Mouse (Mus musculus) embryonic facial prominence, embryonic 13.5 days (tissue): ENCODE measurements around the gene Trpm5. TPM values are rescaled to one million over a fixed set of nuclear protein-coding genes. Genes with fewer than 3 reads are reported as not detected.

Source experiments
- ATAC-seq: fragments of 200-750 bp; cut with Nextera tagmentation; 2 replicates; pipeline ENCODE4 v1.8.0; 2017; ENCODE audit warnings: low read depth; ENCODE audit not compliant: insufficient number of reproducible peaks, insufficient read depth, low FRiP score, low TSS enrichment
- H3K27ac ChIP-seq: fragments of 300-500 bp; sonication (generic); 2 replicates; pipeline ENCODE4 v1.5.1; 2015; ENCODE audit warnings: moderate library complexity, mild to moderate bottlenecking, inconsistent platforms
- H3K27me3 ChIP-seq: fragments of 300-500 bp; sonication (generic); 2 replicates; pipeline ENCODE4 v1.6.1; 2015; ENCODE audit warnings: mild to moderate bottlenecking, inconsistent platforms
- H3K36me3 ChIP-seq: fragments of 300-500 bp; sonication (generic); 2 replicates; pipeline ENCODE4 v1.6.1; 2015; ENCODE audit warnings: mild to moderate bottlenecking, inconsistent platforms
- H3K4me1 ChIP-seq: fragments of 300-500 bp; sonication (generic); 2 replicates; pipeline ENCODE4 v1.6.1; 2015; ENCODE audit warnings: inconsistent platforms
- H3K4me2 ChIP-seq: fragments of 300-500 bp; sonication (generic); 2 replicates; pipeline ENCODE4 v1.6.1; 2015; ENCODE audit warnings: moderate library complexity, mild to moderate bottlenecking, inconsistent platforms
- H3K4me3 ChIP-seq: fragments of 300-500 bp; sonication (generic); 2 replicates; pipeline ENCODE4 v1.5.1; 2015; ENCODE audit warnings: mild to moderate bottlenecking, inconsistent platforms
- H3K9ac ChIP-seq: fragments of 300-500 bp; sonication (generic); 2 replicates; pipeline ENCODE4 v1.6.1; 2015; ENCODE audit warnings: mild to moderate bottlenecking, inconsistent platforms
- H3K9me3 ChIP-seq: fragments of 300-500 bp; sonication (generic); 2 replicates; pipeline ENCODE4 v1.6.1; 2016; ENCODE audit warnings: inconsistent platforms
- WGBS: fragments of 180-500 bp; shearing (Covaris S2); methylation state at CpG from one replicate; pipeline ENCODE4 v1.1.7; 2015; ENCODE audit warnings: mixed read lengths; 5-methylcytosine and 5-hydroxymethylcytosine counted together
- polyA plus RNA-seq: library from polyadenylated mRNA; unstranded; fragments of >200 nt; fragmentation: Nextera tagmentation; extraction: Ambion mirVana; gene quantifications from 2 replicates; pipeline ENCODE4 v1.2.1, GENCODE M21; 2015

Gene Trpm5
- polyA plus RNA-seq, 1 experiment from 2014 or later = 7.7 TPM

DNA sequence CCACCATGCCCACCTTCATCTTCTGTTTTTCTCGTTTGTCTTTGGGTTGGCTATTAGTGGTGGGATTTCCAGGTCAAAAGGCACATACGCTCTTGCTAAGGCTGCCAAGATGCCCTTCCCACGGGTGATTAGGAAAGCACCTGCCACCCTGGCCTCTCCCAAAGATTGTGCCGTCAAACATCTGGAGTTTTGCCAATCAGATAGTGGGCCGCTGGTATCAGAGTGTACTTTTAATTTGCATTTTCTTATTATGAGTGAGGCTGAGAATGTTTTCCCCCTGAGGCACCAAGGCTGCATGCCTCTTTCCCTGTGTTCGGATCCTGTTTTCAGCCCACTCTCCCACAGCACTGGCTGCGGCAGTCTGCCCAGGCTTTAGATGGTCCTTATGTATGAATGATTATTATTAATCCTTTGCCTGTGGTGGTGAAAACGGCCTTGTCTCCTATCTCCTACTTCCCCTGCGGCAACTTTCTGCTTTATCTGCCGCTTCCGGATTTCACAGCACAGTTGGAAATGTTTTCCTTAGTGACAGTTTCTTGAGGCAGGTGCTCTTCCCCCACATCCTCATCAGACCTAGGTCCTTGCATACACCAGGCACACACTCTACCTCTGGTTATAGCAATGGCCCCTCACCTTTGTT is 10.9 kb upstream of the Trpm5 start:
- Histone ChIP-seq H3K4me3 (no peak overlapping the region), H3K27me3 (peaks cover 73% of the 10 kb centered on the region), H3K4me2 (no peak overlapping the region), H3K27ac (no peak overlapping the region), H3K9me3 (no peaks in the 10 kb centered on the region), H3K36me3 (no peaks in the 10 kb centered on the region), H3K4me1 (peaks cover 18% of the 10 kb centered on the region), H3K9ac (no peak overlapping the region)
- no peak for ATAC-seq
- WGBS = 60% methylated on average over 11 of the region's 11 CpGs

DNA sequence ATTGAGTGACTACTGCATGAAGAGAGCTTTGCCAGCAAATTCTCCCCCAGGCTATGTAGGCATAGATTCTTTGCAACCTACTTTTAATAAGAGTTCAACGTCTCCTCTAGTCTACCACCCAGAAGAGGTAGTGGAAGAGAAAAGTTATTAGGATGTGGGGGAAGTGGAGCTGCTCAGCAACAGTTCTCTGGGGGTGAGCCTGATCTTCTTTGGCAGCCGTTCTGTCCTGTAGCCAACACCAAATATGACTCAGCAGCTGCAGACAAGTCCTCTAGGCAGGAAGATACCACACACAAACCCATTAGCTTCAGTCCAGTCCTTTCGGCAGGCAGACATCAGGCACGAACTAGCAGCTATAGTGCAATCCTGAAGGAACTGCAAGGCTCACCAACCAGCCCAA is 6.3 kb upstream of the Trpm5 start:
- WGBS = 42% methylated on average over 4 of the region's 4 CpGs
- no peak overlapping the region for H3K9ac ChIP-seq
- H3K4me3 ChIP-seq = no peak overlapping the region
- H3K4me2 ChIP-seq = no peak overlapping the region
- peaks cover 12% of the 10 kb centered on the region; the same call in 1 of the 2 replicates for H3K4me1 ChIP-seq
- H3K27ac ChIP-seq = no peak overlapping the region
- H3K9me3 ChIP-seq = no peaks in the 10 kb centered on the region
- no peaks in the 10 kb centered on the region for H3K36me3 ChIP-seq
- H3K27me3 ChIP-seq = peaks cover 31% of the 10 kb centered on the region
- ATAC-seq = no peak

GRCm38 (mm10) chr7:143095554-143095907 is 1.1 kb upstream of the Trpm5 start:
- WGBS = 52% methylated on average over 1 of the region's 1 CpGs
- no peaks in the 10 kb centered on the region for H3K36me3 ChIP-seq
- no peak for ATAC-seq
- H3K4me3 ChIP-seq = no peak overlapping the region
- no peak overlapping the region for H3K27ac ChIP-seq
- H3K9ac ChIP-seq = no peak overlapping the region
- H3K4me1 ChIP-seq = peaks cover 17% of the 10 kb centered on the region
- no peaks in the 10 kb centered on the region for H3K9me3 ChIP-seq
- H3K27me3 ChIP-seq = peaks cover 4% of the 10 kb centered on the region; the same call in 1 of the 2 replicates
- H3K4me2 ChIP-seq = no peak overlapping the region

DNA sequence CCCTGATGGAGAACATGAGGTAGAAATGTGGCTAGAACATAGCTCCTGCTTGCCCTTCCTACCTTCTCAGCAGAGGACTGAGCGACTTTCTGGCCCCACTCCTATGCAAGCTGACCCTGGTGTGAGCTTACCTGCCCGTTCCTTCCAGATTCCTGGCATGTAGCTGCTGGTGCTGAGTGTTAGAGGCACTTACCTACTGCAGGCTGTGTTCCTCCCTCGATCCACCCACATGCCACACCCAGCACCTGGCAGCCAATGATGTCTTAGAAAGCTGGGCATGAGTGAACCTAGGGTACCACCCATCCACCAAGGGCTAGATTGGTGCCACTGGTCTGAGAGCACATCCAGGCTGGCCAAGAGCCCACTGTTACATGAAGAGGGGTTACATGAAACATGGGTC is 595 bp downstream of the Trpm5 start:
- WGBS = 76% methylated on average over 3 of the region's 3 CpGs
- Histone ChIP-seq H3K36me3 (no peaks in the 10 kb centered on the region), H3K4me1 (peaks cover 10% of the 10 kb centered on the region), H3K9me3 (no peaks in the 10 kb centered on the region), H3K4me3 (no peak overlapping the region), H3K27me3 (no peaks in the 10 kb centered on the region), H3K9ac (0 out of 2 replicates have a peak overlapping the region, but pooled peaks have one; percentile 11), H3K4me2 (no peak overlapping the region), H3K27ac (no peak overlapping the region)
- no peak for ATAC-seq

DNA sequence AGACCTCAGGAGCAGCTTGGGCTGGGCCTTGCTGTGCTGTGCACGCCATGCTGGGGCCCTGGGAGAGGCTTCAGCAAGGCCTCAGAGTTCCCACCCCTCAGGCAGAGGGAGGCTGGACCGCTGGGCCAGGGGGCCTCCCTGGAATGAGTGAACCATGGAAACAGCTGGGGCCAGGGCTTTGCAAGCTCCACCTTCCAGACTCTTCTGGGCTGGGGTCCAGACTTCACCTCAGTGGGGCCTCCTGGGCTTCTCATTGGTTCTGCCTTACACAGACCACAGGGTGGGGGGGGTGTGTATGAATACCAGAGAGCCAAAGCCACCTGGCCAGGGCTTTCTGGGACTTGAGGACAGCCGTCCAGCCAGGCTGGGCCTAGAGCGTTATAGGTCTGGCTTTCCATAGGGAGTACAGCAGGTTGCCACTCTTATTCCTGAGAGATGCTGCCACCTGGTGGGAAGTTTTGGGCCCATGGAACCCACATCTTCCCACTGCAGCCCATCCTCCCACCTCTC is 7.3 kb downstream of the Trpm5 start:
- H3K27ac ChIP-seq = peak overlapping the region; percentile 91
- peak; percentile 93 for ATAC-seq
- peak overlapping the region; percentile 50 for H3K4me2 ChIP-seq
- peaks cover 13% of the 10 kb centered on the region for H3K4me1 ChIP-seq
- no peaks in the 10 kb centered on the region for H3K36me3 ChIP-seq
- H3K9ac ChIP-seq = peak overlapping the region; percentile 60
- WGBS = 24% methylated on average over 4 of the region's 4 CpGs
- H3K27me3 ChIP-seq = no peaks in the 10 kb centered on the region
- no peaks in the 10 kb centered on the region for H3K9me3 ChIP-seq
- peak overlapping the region; percentile 24 for H3K4me3 ChIP-seq

DNA sequence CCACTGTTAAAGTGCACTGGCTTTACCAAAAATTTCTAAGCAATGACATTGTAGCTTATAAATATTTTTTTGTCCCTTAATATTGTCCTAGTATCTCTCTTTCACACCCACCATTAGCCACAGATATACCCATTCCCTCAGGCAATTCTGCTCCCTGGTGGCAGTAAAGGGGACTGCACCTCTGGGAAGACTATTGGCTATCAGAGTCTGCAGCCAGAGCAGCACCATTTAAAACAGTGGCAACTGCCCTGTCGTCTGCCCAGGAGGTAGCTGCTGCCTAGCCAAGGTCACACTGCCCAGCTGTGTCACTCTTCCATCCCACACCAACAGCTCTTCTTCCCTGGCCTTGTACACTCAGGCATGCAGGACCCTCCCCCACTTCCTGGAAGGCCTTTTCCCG is 8.1 kb downstream of the Trpm5 start:
- Histone ChIP-seq H3K4me2 (peak overlapping the region; percentile 50), H3K4me3 (peak overlapping the region; percentile 24), H3K27ac (peak overlapping the region; percentile 91)

DNA sequence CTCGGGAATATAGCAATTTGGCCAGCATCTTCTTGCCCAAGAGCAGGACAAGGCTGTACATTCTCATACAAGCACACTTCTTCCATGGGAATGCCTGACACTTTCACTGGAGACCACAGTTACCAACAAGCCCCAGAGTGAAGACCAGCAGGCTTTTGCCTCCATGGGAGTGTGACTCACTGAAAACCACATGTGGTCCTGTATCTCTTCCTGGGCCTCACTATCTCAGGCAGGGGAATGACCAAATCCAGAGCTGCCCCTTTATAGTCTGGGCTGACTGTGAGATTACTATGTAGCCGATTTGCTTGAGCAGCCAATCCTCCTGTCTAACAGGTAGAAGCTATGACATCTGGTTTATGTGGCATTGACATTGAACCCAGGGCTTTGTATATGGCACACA is 10.7 kb downstream of the Trpm5 start:
- Histone ChIP-seq H3K4me1 (peaks cover 13% of the 10 kb centered on the region), H3K4me2 (no peak overlapping the region), H3K27ac (no peak overlapping the region), H3K9me3 (no peaks in the 10 kb centered on the region), H3K27me3 (no peaks in the 10 kb centered on the region), H3K36me3 (no peaks in the 10 kb centered on the region; the same call in 1 of the 2 replicates), H3K4me3 (no peak overlapping the region), H3K9ac (no peak overlapping the region)
- 80% methylated on average over 2 of the region's 2 CpGs for WGBS
- ATAC-seq = no peak

More for the DNA sequence above, 8.1 kb downstream of the Trpm5 start:
- no peaks in the 10 kb centered on the region for H3K36me3 ChIP-seq
- WGBS = 53% methylated on average over 2 of the region's 2 CpGs
- peak overlapping the region; percentile 60 for H3K9ac ChIP-seq
- no peaks in the 10 kb centered on the region for H3K27me3 ChIP-seq
- no peaks in the 10 kb centered on the region for H3K9me3 ChIP-seq
- no peak for ATAC-seq
- peaks cover 13% of the 10 kb centered on the region for H3K4me1 ChIP-seq

- Histone ChIP-seq H3K27me3 (no peaks in the 10 kb centered on the region), H3K36me3 (no peaks in the 10 kb centered on the region; the same call in 1 of the 2 replicates), H3K9me3 (no peaks in the 10 kb centered on the region), H3K4me3 (no peak overlapping the region), H3K4me1 (peaks cover 6% of the 10 kb centered on the region), H3K27ac (no peak overlapping the region), H3K9ac (no peak overlapping the region), H3K4me2 (no peak overlapping the region)
- no peak for ATAC-seq
- WGBS = 58% methylated on average over 6 of the region's 6 CpGs
These were observed 12.4 kb downstream of the Trpm5 start for GRCm38 (mm10) chr7:143082024-143082423.

DNA sequence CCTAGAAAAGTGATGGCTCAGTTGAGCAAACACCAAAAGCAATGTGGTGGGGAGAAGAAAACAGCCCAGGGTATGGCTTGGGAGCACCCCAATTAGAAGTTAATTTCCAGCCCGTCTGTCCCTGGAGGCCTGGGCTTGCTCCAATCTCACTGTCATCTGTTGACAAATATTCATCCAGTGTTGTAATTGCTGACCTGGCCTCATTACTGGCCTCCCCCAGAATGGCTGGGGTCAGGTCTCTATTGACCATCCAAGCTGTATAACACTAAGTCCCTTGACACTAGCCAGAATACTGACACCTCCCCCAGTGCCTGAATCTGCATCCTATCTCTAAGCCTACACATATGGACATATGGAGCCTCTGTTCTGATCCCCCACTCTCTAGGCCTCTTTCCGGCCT is 17.1 kb downstream of the Trpm5 start:
- H3K4me3 ChIP-seq = no peak overlapping the region
- H3K4me1 ChIP-seq = no peaks in the 10 kb centered on the region
- no peak overlapping the region for H3K27ac ChIP-seq
- H3K9me3 ChIP-seq = no peaks in the 10 kb centered on the region
- no peaks in the 10 kb centered on the region for H3K27me3 ChIP-seq
- no peak overlapping the region for H3K4me2 ChIP-seq
- no peak for ATAC-seq
- H3K9ac ChIP-seq = no peak overlapping the region
- peaks cover 3% of the 10 kb centered on the region for H3K36me3 ChIP-seq
- WGBS = 86% methylated on average over 2 of the region's 2 CpGs

DNA sequence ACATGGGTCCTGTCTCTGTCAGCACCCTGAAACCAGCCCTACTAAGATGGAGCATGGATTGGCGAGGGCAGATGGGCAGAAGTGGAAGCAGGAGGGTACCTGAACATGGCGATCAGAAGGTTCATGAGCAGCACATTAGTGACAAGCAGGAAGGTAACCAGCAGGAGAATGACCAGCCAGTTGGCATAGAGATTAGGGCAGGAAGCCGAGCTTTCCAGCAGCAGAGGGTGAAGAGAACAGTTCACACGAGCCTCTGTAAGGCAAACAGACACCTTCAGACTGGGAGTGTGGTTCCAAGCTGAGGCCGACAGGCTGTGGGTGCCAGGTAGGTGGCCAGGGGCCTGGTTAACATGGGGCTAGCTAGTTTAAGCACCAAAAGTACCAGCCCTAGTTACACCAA is 19.0 kb downstream of the Trpm5 start:
- Histone ChIP-seq H3K4me1 (peaks cover 9% of the 10 kb centered on the region), H3K27ac (no peak overlapping the region), H3K36me3 (peaks cover 3% of the 10 kb centered on the region), H3K9ac (no peak overlapping the region), H3K27me3 (no peaks in the 10 kb centered on the region), H3K4me2 (no peak overlapping the region), H3K9me3 (no peaks in the 10 kb centered on the region), H3K4me3 (no peak overlapping the region)
- WGBS = 77% methylated on average over 5 of the region's 5 CpGs
- no peak for ATAC-seq

GRCm38 (mm10) chr7:143073086-143073485 is 21.4 kb downstream of the Trpm5 start:
- 73% methylated on average over 1 of the region's 1 CpGs for WGBS
- Histone ChIP-seq H3K27me3 (no peaks in the 10 kb centered on the region), H3K27ac (no peak overlapping the region), H3K4me2 (no peak overlapping the region), H3K4me3 (no peak overlapping the region), H3K4me1 (peaks cover 21% of the 10 kb centered on the region), H3K9me3 (no peaks in the 10 kb centered on the region), H3K9ac (no peak overlapping the region), H3K36me3 (peaks cover 6% of the 10 kb centered on the region)
- no peak for ATAC-seq

- peaks cover 10% of the 10 kb centered on the region for H3K36me3 ChIP-seq
- no peaks in the 10 kb centered on the region for H3K9me3 ChIP-seq
- no peak overlapping the region for H3K4me3 ChIP-seq
- H3K27ac ChIP-seq = no peak overlapping the region
- peaks cover 26% of the 10 kb centered on the region for H3K4me1 ChIP-seq
- no peak overlapping the region for H3K4me2 ChIP-seq
- H3K27me3 ChIP-seq = no peaks in the 10 kb centered on the region
- no peak for ATAC-seq
- WGBS = 87% methylated on average over 5 of the region's 5 CpGs
- 0 out of 2 replicates have a peak overlapping the region, but pooled peaks have one; percentile 21 for H3K9ac ChIP-seq
These were observed 21.8 kb downstream of the Trpm5 start for GRCm38 (mm10) chr7:143072605-143073004.
